Mouse (Mus musculus) limb, embryonic 10.5 days (tissue): ENCODE data around the gene Acp7. TPM values are rescaled to one million over a fixed set of nuclear protein-coding genes. Genes with fewer than 3 reads are reported as not detected.

Experiments
- DNase-seq: peaks from one replicate; pipeline ENCODE4 v3.0.0-alpha.2; 2017; ENCODE audit warnings: low spot score
- H3K27ac ChIP-seq: fragments of 300-500 bp; sonication (generic); 2 replicates; pipeline ENCODE4 v1.5.1; 2016; ENCODE audit warnings: mild to moderate bottlenecking
- H3K27me3 ChIP-seq: fragments of 300-500 bp; sonication (generic); 2 replicates; pipeline ENCODE4 v1.6.1; 2016; ENCODE audit warnings: low read depth, mild to moderate bottlenecking; ENCODE audit not compliant: poor library complexity, severe bottlenecking
- H3K36me3 ChIP-seq: fragments of 300-500 bp; sonication (generic); 2 replicates; pipeline ENCODE4 v1.6.1; 2016; ENCODE audit warnings: mild to moderate bottlenecking, moderate library complexity
- H3K4me1 ChIP-seq: fragments of 300-500 bp; sonication (generic); 2 replicates; pipeline ENCODE4 v1.6.1; 2016
- H3K4me3 ChIP-seq: fragments of 300-500 bp; sonication (generic); 2 replicates; pipeline ENCODE4 v1.5.1; 2016; ENCODE audit warnings: mild to moderate bottlenecking, moderate library complexity
- H3K9me3 ChIP-seq: fragments of 300-500 bp; sonication (generic); replicated peaks from 2 replicates; pipeline ENCODE4 v1.6.1; 2016; ENCODE audit warnings: mild to moderate bottlenecking
- WGBS: fragments of 180-500 bp; shearing (Covaris S2); methylation state at CpG from one replicate; pipeline ENCODE4 v1.1.7; 2016; 5-methylcytosine and 5-hydroxymethylcytosine counted together
- polyA plus RNA-seq: library from polyadenylated mRNA; unstranded; fragments of >200 nt; fragmentation: Nextera tagmentation; extraction: Ambion mirVana; gene quantifications from 2 replicates; pipeline ENCODE4 v1.2.1, GENCODE M21; 2016

Acp7 gene
- polyA plus RNA-seq, 1 experiment from 2014 or later: not detected

DNA sequence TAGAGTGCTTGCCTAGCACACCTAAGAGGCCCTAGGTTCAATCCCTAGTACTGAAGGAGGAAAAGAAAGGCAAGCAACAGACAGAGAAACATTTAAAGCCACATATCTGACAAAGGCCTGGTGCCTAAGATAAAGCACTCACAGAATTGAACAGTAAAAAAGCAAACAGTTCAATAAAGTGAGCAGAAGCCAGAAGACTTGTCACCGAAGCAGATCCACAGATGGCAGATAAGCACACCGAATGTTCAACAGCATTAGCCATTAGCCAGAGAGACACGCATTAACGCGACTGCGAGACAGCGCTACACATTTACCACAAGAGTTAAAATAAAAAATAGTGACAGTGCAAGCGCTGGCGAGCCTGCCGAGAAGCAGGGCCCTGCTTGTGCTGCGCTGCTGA, 48.3 kb downstream of the Acp7 start:
- Histone ChIP-seq H3K27me3 (no peaks in the 10 kb centered on the region), H3K4me1 (peaks cover 57% of the 10 kb centered on the region), H3K27ac (no peak overlapping the region), H3K9me3 (no peaks in the 10 kb centered on the region), H3K4me3 (no peak overlapping the region), H3K36me3 (peaks cover 19% of the 10 kb centered on the region)
- no peak for DNase-seq
- 91% methylated on average over 11 of the region's 11 CpGs for WGBS

DNA sequence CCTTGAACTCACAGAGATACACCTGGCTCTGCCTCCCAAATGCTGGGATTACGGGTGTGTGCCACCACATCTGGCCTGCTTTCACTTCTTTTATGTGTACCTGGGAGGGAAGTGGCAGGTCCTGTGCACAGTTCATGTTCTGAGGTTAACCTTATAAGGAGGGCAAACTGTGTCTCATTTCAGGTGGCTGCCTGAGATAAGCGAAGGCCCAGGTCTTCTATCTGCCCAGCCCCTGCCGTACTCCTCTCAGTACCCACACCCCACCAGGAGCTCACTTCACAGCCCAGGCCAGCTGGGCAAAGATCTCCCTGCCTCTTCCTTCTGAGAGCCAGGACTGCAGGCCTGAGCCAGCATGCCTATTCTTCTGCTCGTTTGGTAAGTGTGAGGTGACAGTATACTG, 49.4 kb downstream of the Acp7 start:
- Histone ChIP-seq H3K4me3 (no peak overlapping the region), H3K27me3 (no peaks in the 10 kb centered on the region), H3K9me3 (no peaks in the 10 kb centered on the region), H3K4me1 (peaks cover 57% of the 10 kb centered on the region), H3K27ac (no peak overlapping the region; the same call in 1 of the 2 replicates), H3K36me3 (peaks cover 19% of the 10 kb centered on the region)
- WGBS: 81% methylated on average over 4 of the region's 4 CpGs
- DNase-seq: no peak

DNA sequence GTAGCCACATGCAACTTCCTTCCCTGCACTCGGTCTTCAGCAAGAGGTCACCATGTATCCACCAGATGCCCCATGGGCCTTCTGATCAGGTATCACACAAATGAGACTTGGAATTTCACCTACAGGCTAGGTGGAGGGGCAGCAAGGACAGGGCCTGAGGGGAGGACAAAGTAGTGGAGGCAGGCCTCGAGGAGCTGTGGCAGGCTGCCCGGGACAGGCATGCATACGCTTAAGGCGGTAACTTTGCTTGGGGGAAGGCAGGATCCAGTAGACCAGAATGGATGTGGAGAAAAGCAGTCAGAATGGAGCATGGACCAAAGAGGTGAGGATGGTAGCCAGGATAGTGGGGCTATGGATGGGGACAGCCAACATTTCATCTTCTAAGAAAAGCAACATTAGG, 51.3 kb downstream of the Acp7 start:
- H3K36me3 ChIP-seq: peaks cover 22% of the 10 kb centered on the region
- WGBS: 85% methylated on average over 5 of the region's 5 CpGs
- peaks cover 59% of the 10 kb centered on the region for H3K4me1 ChIP-seq
- DNase-seq: no peak
- no peak overlapping the region for H3K27ac ChIP-seq
- H3K4me3 ChIP-seq: no peak overlapping the region
- no peaks in the 10 kb centered on the region for H3K27me3 ChIP-seq
- no peaks in the 10 kb centered on the region for H3K9me3 ChIP-seq

DNA sequence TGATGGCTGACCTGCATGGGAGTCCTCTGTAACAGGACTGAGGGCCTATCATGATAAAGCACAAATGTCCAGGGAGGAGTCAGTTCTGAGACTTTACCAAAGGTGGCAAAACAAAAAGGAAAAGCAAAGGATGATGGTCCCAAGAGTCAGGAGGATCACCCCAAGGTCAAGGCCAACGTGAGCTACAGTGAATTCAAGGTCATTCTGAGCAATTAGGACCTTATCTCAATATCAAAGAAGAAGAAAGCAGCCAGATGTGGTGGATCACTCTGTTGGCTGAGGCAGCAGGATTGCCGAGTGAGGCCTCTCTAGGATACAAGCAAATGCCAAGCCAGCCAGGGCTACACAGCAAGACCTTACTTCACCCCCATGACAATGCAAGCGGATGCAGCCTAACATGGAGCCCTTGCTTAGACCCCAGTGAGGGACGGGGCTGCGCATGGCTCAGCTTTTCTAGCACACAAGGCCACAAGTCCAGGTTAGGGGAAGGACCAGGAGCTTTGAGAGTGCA, 52.5 kb downstream of the Acp7 start:
- Histone ChIP-seq H3K27me3 (no peaks in the 10 kb centered on the region), H3K4me1 (peaks cover 47% of the 10 kb centered on the region), H3K4me3 (no peak overlapping the region), H3K27ac (no peak overlapping the region), H3K9me3 (no peaks in the 10 kb centered on the region), H3K36me3 (peaks cover 22% of the 10 kb centered on the region)
- WGBS: 74% methylated on average over 5 of the region's 5 CpGs
- no peak for DNase-seq

DNA sequence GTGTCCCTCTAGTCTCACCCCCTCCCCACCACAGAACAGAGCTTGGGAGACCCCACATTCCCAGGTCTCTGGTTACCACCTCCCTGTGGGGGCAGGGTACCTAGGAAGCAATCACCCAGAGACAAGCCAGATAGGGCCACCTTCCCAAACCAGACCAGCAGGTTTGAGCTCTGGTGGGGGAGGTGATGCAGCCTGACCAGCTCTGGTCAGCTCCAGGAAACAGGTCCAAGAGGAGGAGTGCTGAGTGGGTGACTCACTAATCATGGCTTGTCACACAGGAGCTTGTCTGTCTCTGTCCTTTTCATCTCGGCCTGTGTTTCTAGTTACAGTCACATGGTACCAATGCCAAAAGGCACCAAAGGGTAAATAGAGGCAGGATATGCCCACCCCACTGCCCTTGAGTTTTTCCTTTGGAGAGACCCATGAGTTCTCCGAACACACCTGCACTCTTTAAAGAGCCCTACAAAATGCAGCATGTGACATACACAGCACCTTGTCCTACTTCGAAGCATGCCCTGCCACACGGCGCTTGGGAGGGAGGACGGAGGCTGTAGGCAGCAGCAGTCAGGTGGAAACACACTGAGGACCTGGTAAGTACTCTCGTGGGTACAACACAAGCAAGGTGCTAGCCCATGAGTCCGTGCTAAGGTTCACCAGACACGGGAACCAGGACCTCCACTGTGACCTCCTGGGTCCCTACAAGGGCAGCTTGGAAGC, 53.1 kb downstream of the Acp7 start:
- WGBS: 79% methylated on average over 9 of the region's 9 CpGs
- H3K36me3 ChIP-seq: peaks cover 19% of the 10 kb centered on the region
- H3K4me1 ChIP-seq: peaks cover 44% of the 10 kb centered on the region

DNA sequence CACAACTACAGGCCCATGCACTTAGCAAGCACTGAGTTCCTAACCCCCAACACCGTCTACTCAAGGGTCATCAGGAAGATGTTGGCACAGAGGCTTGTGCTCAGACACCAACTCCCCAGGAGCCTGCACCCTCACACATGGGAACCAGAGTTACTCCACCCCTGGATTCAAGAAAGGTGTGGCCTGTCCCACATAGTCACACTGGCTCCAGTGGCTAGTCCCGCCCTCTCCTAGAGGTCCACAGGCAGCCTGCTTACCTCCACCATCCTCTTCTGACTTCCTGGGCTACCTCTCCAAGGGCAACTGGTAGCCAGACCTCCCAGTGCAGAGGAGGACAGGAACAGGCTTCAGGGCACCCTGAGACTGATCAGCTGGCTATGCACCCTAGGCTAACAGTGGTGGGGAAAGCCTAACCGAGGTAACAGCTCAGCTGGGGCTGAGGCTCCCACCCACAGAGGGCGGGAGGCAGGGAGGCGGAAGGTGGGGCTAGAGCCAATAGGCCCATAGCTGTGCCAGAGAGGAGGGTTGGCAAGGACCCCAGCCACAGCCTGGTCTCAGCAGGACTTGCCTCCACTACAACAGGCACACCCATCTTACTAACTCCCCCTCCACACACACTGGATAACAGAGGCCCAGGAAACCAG, 54.7 kb downstream of the Acp7 start:
- H3K4me3 ChIP-seq: no peak overlapping the region
- H3K27ac ChIP-seq: peak overlapping the region; percentile 14; the same call in 1 of the 2 replicates
- no peak for DNase-seq
- H3K36me3 ChIP-seq: peaks cover 14% of the 10 kb centered on the region
- H3K4me1 ChIP-seq: peaks cover 54% of the 10 kb centered on the region
- 70% methylated on average over 5 of the region's 5 CpGs for WGBS
- no peaks in the 10 kb centered on the region for H3K9me3 ChIP-seq
- H3K27me3 ChIP-seq: no peaks in the 10 kb centered on the region

More for the DNA sequence above, 53.1 kb downstream of the Acp7 start:
- no peak overlapping the region for H3K4me3 ChIP-seq
- no peaks in the 10 kb centered on the region for H3K9me3 ChIP-seq
- no peaks in the 10 kb centered on the region for H3K27me3 ChIP-seq
- DNase-seq: no peak
- no peak overlapping the region for H3K27ac ChIP-seq

DNA sequence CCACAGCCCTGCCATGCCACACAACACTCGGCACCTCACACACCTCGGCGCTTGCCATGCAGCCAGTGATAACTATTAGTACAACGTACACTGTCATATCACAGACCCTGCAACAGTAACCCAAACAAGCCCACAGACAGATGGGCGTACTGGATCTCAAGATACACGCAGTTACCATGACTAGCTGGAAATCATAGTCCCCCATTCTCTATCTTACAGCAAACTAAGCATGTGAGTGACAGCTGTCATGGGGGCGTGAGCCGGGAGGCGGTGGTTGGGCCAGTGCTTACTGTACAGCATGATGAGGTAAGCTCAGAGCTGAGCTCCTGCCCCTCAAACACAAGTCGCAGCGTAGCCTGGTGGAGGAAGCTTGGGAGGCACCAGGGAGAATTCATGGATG, 55.5 kb downstream of the Acp7 start:
- Histone ChIP-seq H3K27me3 (no peaks in the 10 kb centered on the region), H3K4me3 (no peak overlapping the region), H3K9me3 (no peaks in the 10 kb centered on the region), H3K36me3 (peaks cover 11% of the 10 kb centered on the region), H3K27ac (no peak overlapping the region), H3K4me1 (peaks cover 62% of the 10 kb centered on the region)
- 94% methylated on average over 11 of the region's 11 CpGs for WGBS
- DNase-seq: no peak

DNA sequence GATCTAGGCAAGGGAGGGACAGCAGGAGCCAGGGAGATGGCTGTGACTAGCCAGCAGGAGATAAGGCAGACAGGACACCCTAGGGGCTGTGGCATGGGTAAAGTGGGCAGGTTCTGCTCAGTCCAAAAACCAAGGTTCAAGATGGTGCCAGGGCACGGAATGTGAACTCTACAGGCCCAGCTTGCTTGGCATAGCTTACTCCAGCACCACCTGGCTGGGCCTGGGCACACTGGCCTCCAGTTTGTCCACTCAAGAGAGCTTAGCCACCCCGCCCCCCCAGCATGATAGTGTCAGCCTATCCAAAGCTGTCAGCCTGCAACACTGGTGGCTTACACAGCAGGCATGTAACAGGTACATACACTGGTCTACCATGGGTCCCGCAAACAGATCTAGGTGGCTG, 57.9 kb downstream of the Acp7 start:
- whole genome bisulfite sequencing: 89% methylated on average over 3 of the region's 3 CpGs
- Histone ChIP-seq H3K27me3 (no peaks in the 10 kb centered on the region), H3K27ac (no peak overlapping the region), H3K36me3 (peaks cover 24% of the 10 kb centered on the region), H3K9me3 (no peaks in the 10 kb centered on the region), H3K4me1 (peaks cover 54% of the 10 kb centered on the region), H3K4me3 (no peak overlapping the region)
- DNase-seq: no peak

DNA sequence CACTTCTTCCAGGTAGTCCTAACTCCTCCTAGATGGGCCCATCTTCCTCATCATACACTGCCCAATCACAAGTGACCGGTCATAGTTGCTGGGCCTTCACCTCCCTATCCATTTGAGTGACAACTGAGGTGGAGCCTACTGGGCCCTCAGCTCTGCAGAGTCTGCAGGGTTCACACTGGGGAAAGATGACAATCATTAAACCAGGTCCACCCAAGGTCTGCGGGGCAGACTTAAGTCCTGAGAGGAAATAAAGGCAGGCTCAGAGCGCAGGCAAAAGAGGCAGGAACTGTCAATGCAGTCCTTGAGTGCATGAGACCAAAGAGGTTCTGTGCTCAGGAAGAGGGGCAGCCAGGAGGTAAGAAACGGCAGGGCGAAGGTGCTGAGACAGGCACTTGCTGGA, 58.4 kb downstream of the Acp7 start:
- 88% methylated on average over 5 of the region's 5 CpGs for WGBS
- Histone ChIP-seq H3K4me1 (peaks cover 49% of the 10 kb centered on the region), H3K4me3 (no peak overlapping the region), H3K27ac (no peak overlapping the region), H3K27me3 (no peaks in the 10 kb centered on the region), H3K9me3 (no peaks in the 10 kb centered on the region), H3K36me3 (peaks cover 30% of the 10 kb centered on the region)
- no peak for DNase-seq

DNA sequence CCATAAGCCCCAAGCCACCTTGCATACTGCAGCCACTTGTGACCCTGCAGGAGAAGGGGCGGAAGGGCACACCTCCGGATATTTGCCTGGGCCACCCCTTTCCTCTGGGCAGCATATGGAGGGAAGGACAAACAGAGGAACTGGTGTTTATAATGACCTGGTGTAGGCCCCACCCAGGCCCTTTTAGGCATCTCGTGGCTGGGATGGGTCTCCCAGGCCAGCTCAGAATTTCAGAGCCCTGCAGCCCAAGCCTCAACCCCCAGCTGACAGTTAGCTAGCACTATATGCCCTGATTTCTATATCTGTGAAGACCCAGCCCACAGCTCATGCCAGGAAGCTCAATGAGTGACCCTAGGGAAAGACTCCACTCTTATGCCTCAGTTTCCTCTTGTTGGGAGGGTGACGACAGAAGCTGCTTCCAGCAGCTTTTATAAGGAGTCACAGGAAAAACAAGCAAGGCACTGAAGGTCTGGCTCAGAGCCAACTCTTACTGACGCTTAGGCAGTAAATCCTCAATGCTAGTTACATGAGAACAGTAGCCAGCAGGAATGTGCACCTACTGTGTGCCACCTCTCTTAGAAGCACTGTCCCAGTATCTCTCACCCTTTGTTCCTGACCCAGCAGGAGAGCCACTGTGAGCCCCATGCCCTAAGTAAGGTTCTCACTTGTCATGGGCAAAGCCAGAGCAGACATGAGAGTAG, 60.0 kb downstream of the Acp7 start:
- DNase-seq: no peak
- H3K4me1 ChIP-seq: peaks cover 33% of the 10 kb centered on the region
- 46% methylated on average over 5 of the region's 5 CpGs for WGBS
- no peak overlapping the region for H3K4me3 ChIP-seq
- no peaks in the 10 kb centered on the region for H3K27me3 ChIP-seq
- H3K9me3 ChIP-seq: no peaks in the 10 kb centered on the region
- peaks cover 45% of the 10 kb centered on the region for H3K36me3 ChIP-seq
- H3K27ac ChIP-seq: peak overlapping the region; percentile 66; the same call in 1 of the 2 replicates

DNA sequence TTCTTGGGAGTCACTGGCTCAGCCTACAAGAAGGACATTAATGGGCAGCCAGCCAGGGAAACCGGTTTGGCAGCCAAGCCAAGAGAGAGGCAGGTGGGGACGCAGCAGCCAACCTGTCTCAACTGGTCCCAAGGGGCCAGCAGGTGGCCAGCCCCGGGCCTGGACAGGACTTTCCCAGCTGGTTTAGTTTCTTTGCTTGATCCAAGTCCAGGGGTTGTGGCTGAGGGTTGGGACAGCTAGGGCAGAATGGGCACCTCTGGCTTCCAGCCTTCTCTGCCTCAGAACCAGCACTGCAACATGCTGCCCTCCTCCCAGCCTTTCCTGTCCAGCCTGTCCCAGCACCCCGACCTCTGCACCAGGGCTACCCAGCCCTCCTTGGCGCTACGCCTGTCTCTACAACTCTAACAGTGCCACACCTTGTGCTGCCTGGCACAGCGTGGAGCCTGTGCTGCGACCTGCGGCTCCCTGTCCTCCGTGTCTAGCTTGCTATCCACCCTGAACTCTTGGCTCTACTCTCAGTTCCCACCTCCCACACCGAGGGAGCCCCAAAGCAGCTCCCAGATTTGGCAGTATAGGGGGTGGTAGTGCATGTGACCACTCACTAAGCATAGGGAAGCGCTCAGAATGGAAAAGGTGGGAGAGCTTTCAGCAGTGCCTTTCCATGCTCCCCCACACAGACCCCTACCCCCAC, 60.7 kb downstream of the Acp7 start:
- Histone ChIP-seq H3K4me3 (no peak overlapping the region), H3K9me3 (no peaks in the 10 kb centered on the region), H3K4me1 (peaks cover 26% of the 10 kb centered on the region), H3K27me3 (no peaks in the 10 kb centered on the region), H3K36me3 (peaks cover 52% of the 10 kb centered on the region), H3K27ac (peak overlapping the region; percentile 66; the same call in 1 of the 2 replicates)
- peak; percentile 51 for DNase-seq
- WGBS: 65% methylated on average over 12 of the region's 12 CpGs

DNA sequence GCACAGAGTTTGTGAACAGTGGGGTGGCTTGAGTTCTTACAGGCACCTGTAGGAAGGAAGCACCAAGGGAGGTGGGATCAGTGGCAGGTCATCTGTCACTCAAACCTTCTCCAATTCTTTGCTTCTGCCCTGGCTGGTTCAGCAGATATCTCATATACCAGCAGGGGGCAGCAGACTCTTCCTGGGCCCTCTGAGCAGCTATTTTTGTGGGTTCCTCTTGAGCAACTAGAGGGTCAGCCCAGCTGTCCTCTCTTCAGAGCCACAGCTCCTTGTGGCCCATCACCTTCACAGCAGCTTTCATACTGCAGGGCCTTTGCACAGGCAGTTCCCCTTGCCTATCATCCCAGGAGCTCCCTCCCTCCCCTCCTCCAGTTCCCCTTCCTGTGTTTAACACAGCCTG, 62.9 kb downstream of the Acp7 start:
- no peak overlapping the region for H3K4me3 ChIP-seq
- H3K27me3 ChIP-seq: no peaks in the 10 kb centered on the region
- no peaks in the 10 kb centered on the region for H3K9me3 ChIP-seq
- peaks cover 21% of the 10 kb centered on the region for H3K4me1 ChIP-seq
- DNase-seq: peak; percentile 71
- H3K27ac ChIP-seq: no peak overlapping the region
- H3K36me3 ChIP-seq: peaks cover 71% of the 10 kb centered on the region
